Comparison of ENCODE assay signal across 19 mouse cellular contexts in the genomic region with DNA sequence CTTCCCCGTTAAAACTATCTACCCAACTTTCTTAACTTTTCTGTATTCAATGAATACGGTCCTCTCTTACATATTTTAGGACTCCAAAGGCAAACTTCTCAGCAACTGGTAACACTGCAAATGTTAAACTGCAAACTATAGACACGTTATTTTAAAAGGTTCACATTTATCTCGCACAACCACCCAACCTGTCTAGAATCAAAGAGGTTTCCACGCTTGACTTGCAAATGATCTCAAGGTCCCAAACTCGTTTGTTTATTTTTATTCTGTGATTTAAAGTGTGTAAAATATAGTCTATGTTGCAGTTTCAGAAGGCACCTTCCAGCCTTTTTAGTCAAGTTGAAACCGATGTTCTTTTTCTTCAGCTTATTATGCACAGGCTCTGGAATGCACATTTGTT. TPM values are rescaled to one million over a fixed set of nuclear protein-coding genes. Genes with fewer than 3 reads are reported as not detected.
"Had no signal": no experiment of that assay in that cellular context is flagged by ENCODE, and none has a peak within 500 bp of the region (broad histone marks: within the 10 kb centered on the region; RNA-seq: fewer than 3 reads in every experiment).

No protein-coding gene starts in this region.

- H3K27ac ChIP-seq: kidney, postnatal 0 days; layer of hippocampus, adult 2 months; liver, embryonic 13.5 days; macrophage; midbrain, embryonic 12.5 days; midbrain, embryonic 15.5 days; neural tube, embryonic 13.5 days; stomach, embryonic 15.5 days had no signal

- H3K4me1 ChIP-seq: liver, embryonic 13.5 days had no signal

- H3K36me3 ChIP-seq: liver, embryonic 13.5 days; midbrain, embryonic 12.5 days; midbrain, embryonic 15.5 days; neural tube, embryonic 13.5 days; stomach, embryonic 15.5 days had no signal

- H3K4me3 ChIP-seq: layer of hippocampus, adult 2 months; liver, embryonic 13.5 days; midbrain, embryonic 15.5 days; myocyte; neural tube, embryonic 13.5 days; stomach, embryonic 15.5 days had no signal

- H3K9ac ChIP-seq: liver, embryonic 13.5 days; midbrain, embryonic 12.5 days; midbrain, embryonic 15.5 days; neural tube, embryonic 13.5 days; stomach, embryonic 15.5 days had no signal

- ATAC-seq: intestine, postnatal 0 days had no signal

- H3K9me3 ChIP-seq: liver, embryonic 13.5 days; midbrain, embryonic 12.5 days; midbrain, embryonic 15.5 days; neural tube, embryonic 13.5 days; stomach, embryonic 15.5 days had no signal

- DNase-seq: kidney, adult 2 months; layer of hippocampus, adult 9-11 months; liver, embryonic 13.5 days; lung, adult 2 months; thymus, adult 18-20 months; thymus, postnatal 36 days had no signal

- H3K4me2 ChIP-seq: midbrain, embryonic 15.5 days; neural tube, embryonic 13.5 days had no signal

RNA-seq across cellular contexts. Expression of a gene that starts 13.2 kb away (rescaled TPM):
- polyA plus RNA-seq: intestine, postnatal 0 days; kidney, embryonic 14.5 days; kidney, postnatal 0 days; limb, embryonic 11.5 days; liver, embryonic 13.5 days; liver, embryonic 16.5 days; lung, embryonic 16.5 days; midbrain, embryonic 12.5 days; midbrain, embryonic 15.5 days; myocyte; neural tube, embryonic 13.5 days; stomach, embryonic 15.5 days had no signal

RNA-seq across cellular contexts. Expression of a gene that starts 29.6 kb away (rescaled TPM):
- polyA plus RNA-seq: myocyte had no signal
